Mouse (Mus musculus): ENCODE data around the gene Acot6.

DNA sequence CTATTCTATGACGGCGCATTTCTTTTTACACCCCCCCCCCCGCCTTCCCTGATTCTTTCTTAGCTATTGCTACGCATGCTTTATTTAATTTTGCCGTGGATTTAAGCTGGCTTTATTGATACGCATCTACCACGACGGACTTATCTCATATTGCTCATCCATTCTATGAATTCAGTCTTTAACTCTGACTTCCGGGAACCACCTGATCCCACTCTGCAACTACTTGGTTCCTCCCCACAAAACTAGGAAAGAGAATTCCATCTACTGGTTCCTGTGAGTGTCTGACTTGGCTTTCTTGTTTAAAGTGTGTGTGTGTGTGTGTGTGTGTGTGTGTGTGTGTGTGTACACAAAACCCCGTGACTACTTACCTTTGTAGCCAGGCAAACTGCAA, 48.2 kb downstream of the Acot6 start:
- TF ChIP-seq CTCF (IDR thresholded peaks at IDR 0.05; ENCODE audit: insufficient read depth, low read depth, low read length) = no peak
- no peak; the same call in 1 of the 2 replicates for TF ChIP-seq POLR2A (IDR thresholded peaks at IDR 0.05; ENCODE audit: insufficient read depth, low read depth, low read length)
